Mouse (Mus musculus) mammary gland, adult 2 months (tissue): ENCODE measurements around the gene Eda. TPM values are rescaled to one million over a fixed set of nuclear protein-coding genes. Genes with fewer than 3 reads are reported as not detected.

Experiments used
- polyA plus RNA-seq: library from polyadenylated mRNA; depleted of rRNA; stranded (reverse); fragments of >200 nt; gene quantifications from 2 replicates; pipeline ENCODE4 v1.2.3, GENCODE M21; 2012; ENCODE audit warnings: low replicate concordance; rRNA removed

The Eda gene
- 2.3 and 3.5 TPM in 2 replicates for polyA plus RNA-seq

DNA sequence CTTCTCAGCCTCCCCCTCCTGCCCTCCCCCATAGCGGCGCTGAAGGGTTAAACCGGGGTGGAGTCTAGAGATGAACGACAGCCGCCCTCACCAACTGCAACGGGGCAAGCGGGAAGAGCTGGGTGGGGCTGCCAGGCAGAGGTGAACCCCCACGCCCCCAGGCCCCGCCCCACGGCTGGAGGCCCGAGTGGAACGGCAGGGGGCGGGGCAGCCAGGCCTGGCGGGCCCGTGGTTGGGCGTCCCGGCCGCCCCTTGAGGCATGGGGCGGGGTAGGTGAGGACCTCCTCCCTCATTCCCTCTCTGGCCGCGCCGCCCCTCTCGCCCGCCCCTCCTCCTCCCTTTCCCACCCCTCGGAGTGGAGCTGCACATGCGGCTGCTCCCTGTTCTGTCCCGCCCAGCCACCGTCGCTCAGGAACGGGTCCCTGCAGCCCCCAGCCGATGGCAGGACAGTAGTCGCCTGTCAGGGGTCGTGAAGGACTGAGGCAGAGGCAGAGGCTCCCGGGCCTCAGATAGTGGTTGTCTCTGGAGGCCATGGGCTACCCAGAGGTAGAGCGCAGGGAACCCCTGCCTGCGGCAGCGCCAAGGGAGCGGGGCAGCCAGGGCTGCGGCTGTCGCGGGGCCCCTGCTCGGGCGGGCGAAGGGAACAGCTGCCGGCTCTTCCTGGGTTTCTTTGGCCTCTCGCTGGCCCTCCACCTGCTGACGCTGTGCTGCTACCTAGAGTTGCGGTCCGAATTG is at the start of gene Eda:
Gene Eda (plus strand): TSS at position 357 of the 735 bp plus-strand sequence.

DNA sequence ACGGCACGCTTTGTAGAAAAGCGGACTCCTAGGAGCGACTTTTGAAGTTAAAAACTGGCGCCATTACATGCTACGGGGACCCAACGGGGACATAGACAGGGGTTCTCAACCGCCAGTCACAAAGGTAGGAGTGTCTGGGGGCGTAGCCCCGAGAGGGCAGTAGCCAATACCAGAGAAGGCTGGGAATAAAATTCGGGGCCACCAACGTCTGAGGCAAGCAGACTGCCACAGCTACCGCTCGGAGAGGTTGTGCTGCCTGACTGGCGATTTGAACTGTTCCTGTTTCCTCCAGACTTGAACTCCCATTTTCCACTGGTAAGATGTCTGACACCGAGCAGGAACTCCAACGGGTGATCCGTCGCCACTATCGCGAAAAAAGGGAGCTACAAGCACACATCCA is 453.3 kb downstream of the Eda start, which contains the start of gene Otud6a:
Gene Otud6a (plus strand): TSS at position 321 of the 400 bp plus-strand sequence.

DNA sequence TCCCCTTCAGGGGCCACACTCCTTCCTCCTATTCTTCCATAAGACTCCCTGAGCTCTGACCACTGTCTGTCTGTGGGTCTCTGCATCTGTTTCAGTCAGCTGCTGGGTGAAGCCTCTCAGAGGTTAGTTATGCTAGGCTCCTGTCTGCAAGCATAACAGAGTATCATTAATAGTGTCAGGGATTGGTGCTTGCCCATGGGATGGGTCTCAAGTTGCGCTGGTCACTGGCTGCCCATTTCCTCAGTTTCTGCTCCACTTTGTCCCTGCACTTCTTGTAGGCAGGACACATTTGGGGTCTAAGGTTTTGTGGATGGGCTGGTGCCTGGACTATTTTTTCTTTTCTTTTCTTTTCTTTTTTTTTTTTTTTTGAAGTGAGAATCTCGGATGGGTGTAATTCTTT is 467.2 kb downstream of the Eda start, which contains the start of gene Awat2:
Gene Awat2 (minus strand): TSS at position 101 of the 400 bp plus-strand sequence.

Other genes starting within 250 kb of the Eda start
- gene Tmem28, start 154.6 kb upstream of the Eda start, polyA plus RNA-seq: 1.8 and 2.1 TPM in 2 replicates